Mouse (Mus musculus) thymus, adult 2 months (tissue): ENCODE results near the gene Pitpnm2.

Source experiments
- CTCF ChIP-seq: fragments of 200-500 bp; IDR thresholded peaks from 2 replicates; pipeline ENCODE4 v1.5.1; 2012; ENCODE audit warnings: mild to moderate bottlenecking, control low read depth, low read length, moderate library complexity, borderline replicate concordance; ENCODE audit not compliant: control insufficient read depth, poor library complexity, insufficient read depth; ENCODE audit errors: extremely low read depth
- POLR2A ChIP-seq: fragments of 200-500 bp; IDR thresholded peaks from 2 replicates; pipeline ENCODE4 v1.6.1; 2012; ENCODE audit warnings: mild to moderate bottlenecking, low read length, control low read depth, moderate library complexity; ENCODE audit not compliant: control insufficient read depth, poor library complexity, insufficient read depth; ENCODE audit errors: extremely low read depth

DNA sequence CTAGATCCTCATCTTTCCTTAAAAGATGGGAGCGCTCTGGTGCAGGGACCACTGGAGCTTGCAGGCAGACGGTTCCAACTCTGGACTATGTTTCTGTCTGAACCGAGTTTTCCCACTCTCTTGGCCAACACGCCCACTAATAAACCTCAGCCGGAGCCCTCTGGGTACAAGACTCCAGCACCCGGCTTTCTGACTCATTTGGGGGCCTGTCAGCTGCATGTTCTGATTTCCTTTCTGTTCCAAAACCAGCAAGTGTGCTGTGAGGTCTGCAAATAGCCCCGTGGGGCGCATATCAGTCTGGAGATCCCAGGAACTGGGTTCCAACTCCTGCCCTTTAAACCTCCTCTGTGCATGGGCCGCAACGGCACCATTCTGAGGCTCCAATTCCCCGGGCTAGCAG, 86.1 kb downstream of the Pitpnm2 start:
- TF ChIP-seq CTCF (no peak), POLR2A (no peak)
